8 mouse cellular contexts compared by ENCODE assay signal in genomic region chr6:39241421-39241891, GRCm38 (mm10). TPM values are rescaled to one million over a fixed set of nuclear protein-coding genes. Genes with fewer than 3 reads are reported as not detected.
A peak's percentile ranks its signal among the peaks of the same experiment; 100 is the strongest.
DNase-seq lines count a peak whose midpoint lies in the region; ATAC-seq lines count a peak whose summit lies in the region.

No protein-coding gene starts in this region.

- H3K27me3 ChIP-seq in heart, embryonic 11.5 days (ENCODE audit: control insufficient read depth, insufficient read depth, low read length), result no peaks in the 10 kb centered on the region
- H3K27me3 ChIP-seq in forebrain, embryonic 14.5 days (replicated peaks; ENCODE audit: control insufficient read depth, insufficient read depth, low read length), result no peaks in the 10 kb centered on the region

- H3K36me3 ChIP-seq in heart, embryonic 11.5 days (ENCODE audit: control insufficient read depth, insufficient read depth, low read length), result no peaks in the 10 kb centered on the region
- no peaks in the 10 kb centered on the region for H3K36me3 ChIP-seq in forebrain, embryonic 14.5 days (ENCODE audit: control insufficient read depth, insufficient read depth, low read length)

- no peak overlapping the region for H3K9ac ChIP-seq in heart, embryonic 11.5 days (ENCODE audit: low read depth, low read length)
- no peak overlapping the region for H3K9ac ChIP-seq in forebrain, embryonic 14.5 days (ENCODE audit: low read length)

- H3K27ac ChIP-seq in heart, embryonic 11.5 days (ENCODE audit: low read depth, low read length), result no peak overlapping the region
- H3K27ac ChIP-seq in forebrain, embryonic 14.5 days (ENCODE audit: low read depth, low read length), result no peak overlapping the region

- H3K4me2 ChIP-seq in heart, embryonic 11.5 days, result no peak overlapping the region
- no peak overlapping the region for H3K4me2 ChIP-seq in forebrain, embryonic 14.5 days (ENCODE audit: low read length)

- ATAC-seq in heart, embryonic 11.5 days (replicated peaks; ENCODE audit: insufficient number of reproducible peaks, low FRiP score, low TSS enrichment), result no peak
- ATAC-seq in activated CD4-positive, CD25-positive, alpha-beta regulatory T cell, adult 4 months, result peak; percentile 95
- no peak for ATAC-seq in forebrain, embryonic 14.5 days

- H3K4me1 ChIP-seq in heart, embryonic 11.5 days (ENCODE audit: control insufficient read depth, insufficient read depth, low read length), result peaks cover 5% of the 10 kb centered on the region; the same call in 1 of the 2 replicates
- peaks cover 15% of the 10 kb centered on the region for H3K4me1 ChIP-seq in forebrain, embryonic 14.5 days (ENCODE audit: control insufficient read depth, insufficient read depth, low read length)

- 83% methylated on average over 4 of the region's 4 CpGs for WGBS in heart, embryonic 11.5 days (ENCODE audit: insufficient replicate concordance)
- WGBS in forebrain, embryonic 14.5 days, result 85% methylated on average over 4 of the region's 4 CpGs

- DNase-seq in heart, postnatal 4 days, result peak; percentile 24
- DNase-seq in A20 (ENCODE audit: low read depth, low spot score), result peak; percentile 37
- peak; percentile 78 for DNase-seq in layer of hippocampus, adult 9-11 months
- no peak for DNase-seq in forebrain, embryonic 14.5 days (ENCODE audit: low spot score)
- DNase-seq in ovary, postnatal 14 days (ENCODE audit: low spot score), result no peak
- no peak for DNase-seq in Muller cell, postnatal 12 days (ENCODE audit: inconsistent ontology term)

- no peak overlapping the region for H3K4me3 ChIP-seq in heart, embryonic 11.5 days (ENCODE audit: low read depth, low read length)
- no peak overlapping the region for H3K4me3 ChIP-seq in forebrain, embryonic 14.5 days (ENCODE audit: low read depth, low read length)

- no peaks in the 10 kb centered on the region for H3K9me3 ChIP-seq in heart, embryonic 11.5 days (replicated peaks; ENCODE audit: control insufficient read depth, low read length)
- no peaks in the 10 kb centered on the region for H3K9me3 ChIP-seq in forebrain, embryonic 14.5 days (replicated peaks; ENCODE audit: control insufficient read depth, low read length)

RNA-seq across cellular contexts. Expression of gene Kdm7a, which starts 34.9 kb away (rescaled TPM):
- total RNA-seq in heart, postnatal 4 days (2021), result 10 to 100 TPM; 12.3 to 12.5 TPM
- 5.2 and 5.8 TPM in 2 replicates for polyA plus RNA-seq in heart, embryonic 11.5 days (2014; fragmentation: Nextera tagmentation; extraction: Ambion mirVana)
- 10 to 100 TPM; 10.5 to 11.4 TPM for polyA plus RNA-seq in activated CD4-positive, CD25-positive, alpha-beta regulatory T cell, adult 4 months (2017; shearing (Covaris generic))
- 4.7 and 5.9 TPM in 2 replicates for polyA plus RNA-seq in forebrain, embryonic 14.5 days (2014; fragmentation: Nextera tagmentation; extraction: Ambion mirVana)

Comparison
In these comparisons a context has a peak if more than half of its experiments do, and no peak if none do; other contexts are left out.
1. DNase-seq: peak in heart, postnatal 4 days (single experiment), A20 (single experiment) and layer of hippocampus, adult 9-11 months (single experiment); none in forebrain, embryonic 14.5 days (single experiment), ovary, postnatal 14 days (single experiment) and Muller cell, postnatal 12 days (single experiment).